Mouse (Mus musculus) MN1 (cell line): ENCODE measurements around the gene Prkg1.
"Not testable (repeated sequence)": the region's sequence is repeated elsewhere in the genome, so short reads cannot be mapped to it uniquely, and the experiment has no call there.

ENCODE experiments used
- DNase-seq: peaks from one replicate; pipeline ENCODE4 v3.0.0-alpha.2; 2016; ENCODE audit warnings: low spot score

Gene Prkg1

GRCm38 (mm10) chr19:30613150-30613865, 1151.5 kb downstream of the Prkg1 start:
- no peak for DNase-seq

- no peak for DNase-seq
These were observed 1178.5 kb downstream of the Prkg1 start for GRCm38 (mm10) chr19:30586366-30586765.

GRCm38 (mm10) chr19:30564516-30564915, 1200.3 kb downstream of the Prkg1 start:
- DNase-seq = no peak

GRCm38 (mm10) chr19:30563876-30564275, 1201.0 kb downstream of the Prkg1 start:
- peak; percentile 83 for DNase-seq

GRCm38 (mm10) chr19:30558024-30558423, 1206.8 kb downstream of the Prkg1 start:
- no peak for DNase-seq

- peak; percentile 64 for DNase-seq
These were observed 1210.4 kb downstream of the Prkg1 start for GRCm38 (mm10) chr19:30554467-30554881.

- no peak for DNase-seq
These were observed 1211.1 kb downstream of the Prkg1 start for GRCm38 (mm10) chr19:30553740-30554139.

- DNase-seq = no peak
These were observed 1212.6 kb downstream of the Prkg1 start for GRCm38 (mm10) chr19:30552260-30552659.

GRCm38 (mm10) chr19:30549854-30550647, 1214.8 kb downstream of the Prkg1 start:
- DNase-seq = peak; percentile 40

GRCm38 (mm10) chr19:30549044-30549853, 1215.6 kb downstream of the Prkg1 start, which contains the start of gene Dkk1:
Gene Dkk1, minus strand, starts transcription at chr19:30549665.
- DNase-seq = peak; percentile 89

- DNase-seq = peak; percentile 62
These were observed 1216.3 kb downstream of the Prkg1 start for GRCm38 (mm10) chr19:30548411-30549043.

GRCm38 (mm10) chr19:30539365-30539941, 1225.4 kb downstream of the Prkg1 start:
- not testable (repeated sequence) for DNase-seq

GRCm38 (mm10) chr19:30516771-30517170, 1248.1 kb downstream of the Prkg1 start:
- DNase-seq = no peak
